Mouse (Mus musculus) C2C12 (cell line): ENCODE results near the gene Lamb2. TPM values are rescaled to one million over a fixed set of nuclear protein-coding genes. Genes with fewer than 3 reads are reported as not detected.

ENCODE experiments used
- H3K27me3 ChIP-seq: one replicate; pipeline ENCODE4 v1.6.1; 2011; ENCODE audit not compliant: control insufficient read depth, insufficient read depth, insufficient read length
- H3K36me3 ChIP-seq: one replicate; pipeline ENCODE4 v1.6.1; 2011; ENCODE audit not compliant: control insufficient read depth, insufficient read depth
- H3K4me3 ChIP-seq: one replicate; pipeline ENCODE4 v1.5.1; 2011; ENCODE audit warnings: mild to moderate bottlenecking, control low read depth; ENCODE audit not compliant: poor library complexity, insufficient read depth, severe bottlenecking
- H3K79me2 ChIP-seq: one replicate; pipeline ENCODE4 v1.6.1; 2011; ENCODE audit not compliant: control insufficient read depth, insufficient read depth
- H3K79me3 ChIP-seq: one replicate; pipeline ENCODE4 v1.6.1; 2011; ENCODE audit warnings: low read depth, control low read depth
- H3ac ChIP-seq: one replicate; pipeline ENCODE3; 2011; ENCODE audit warnings: low read depth; ENCODE audit not compliant: control insufficient read depth, insufficient read length
- CEBPB ChIP-seq: IDR thresholded peaks from one replicate; pipeline ENCODE4 v1.6.1; 2011; ENCODE audit warnings: low read depth, mild to moderate bottlenecking, control low read depth, moderate library complexity
- CTCF ChIP-seq: IDR thresholded peaks from one replicate; pipeline ENCODE4 v1.5.1; 2011; ENCODE audit not compliant: control insufficient read depth, insufficient read depth, insufficient read length
- FOSL1 ChIP-seq: IDR thresholded peaks from one replicate; pipeline ENCODE4 v1.8.0; 2011; ENCODE audit warnings: mild to moderate bottlenecking, low read length; ENCODE audit not compliant: poor library complexity, insufficient read depth, severe bottlenecking
- MAX ChIP-seq: IDR thresholded peaks from one replicate; pipeline ENCODE4 v1.6.1; 2011; ENCODE audit warnings: mild to moderate bottlenecking, control low read depth
- MYOD1 ChIP-seq: IDR thresholded peaks from one replicate; pipeline ENCODE4 v1.6.1; 2011; ENCODE audit warnings: low read depth; ENCODE audit not compliant: control insufficient read depth, insufficient read length
- MYOG ChIP-seq: IDR thresholded peaks from one replicate; pipeline ENCODE4 v1.6.1; 2011; ENCODE audit not compliant: control insufficient read depth, insufficient read length; ENCODE audit errors: extremely low read depth
- USF1 ChIP-seq: IDR thresholded peaks from one replicate; pipeline ENCODE4 v1.6.1; 2011; ENCODE audit warnings: low read depth, mild to moderate bottlenecking, control low read depth, moderate library complexity
- polyA plus RNA-seq: library from polyadenylated mRNA; unstranded; fragments of >200 nt; fragmentation: generic; extraction: Trizol; gene quantifications from one replicate; pipeline ENCODE4 v1.2.1, GENCODE M21; 2012; ENCODE audit warnings: missing spikeins

Lamb2 gene
- polyA plus RNA-seq, 1 experiment: 36.3 TPM

DNA sequence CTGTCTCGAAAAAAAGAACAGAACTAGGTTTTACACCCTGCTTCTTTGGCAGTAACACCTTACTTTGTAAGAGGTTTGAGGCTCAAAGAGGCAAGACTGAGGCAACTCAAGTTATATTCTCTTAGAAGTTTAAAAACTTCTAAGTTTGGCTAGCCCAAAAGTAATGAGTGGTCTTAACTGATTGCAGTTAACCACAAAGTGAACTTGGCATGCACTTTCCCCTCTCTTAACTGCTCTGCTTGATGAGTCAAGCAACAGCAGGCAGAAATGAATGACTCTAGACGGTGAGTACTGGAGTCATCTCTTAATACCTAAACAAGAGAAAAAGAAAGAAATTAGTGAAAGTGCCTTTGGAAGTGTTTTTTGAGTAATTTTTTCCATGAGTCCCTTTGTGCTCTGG lies 42.1 kb downstream of the Lamb2 start:
- Histone ChIP-seq H3K27me3 (no peaks in the 10 kb centered on the region), H3K36me3 (peaks cover 47% of the 10 kb centered on the region), H3K79me3 (peaks cover 89% of the 10 kb centered on the region), H3K79me2 (peaks cover 94% of the 10 kb centered on the region), H3ac (no peak overlapping the region), H3K4me3 (no peak overlapping the region)
- TF ChIP-seq CTCF (no peak), MYOD1 (no peak), MYOG (no peak), MAX (no peak), FOSL1 (no peak), USF1 (no peak), CEBPB (no peak)

DNA sequence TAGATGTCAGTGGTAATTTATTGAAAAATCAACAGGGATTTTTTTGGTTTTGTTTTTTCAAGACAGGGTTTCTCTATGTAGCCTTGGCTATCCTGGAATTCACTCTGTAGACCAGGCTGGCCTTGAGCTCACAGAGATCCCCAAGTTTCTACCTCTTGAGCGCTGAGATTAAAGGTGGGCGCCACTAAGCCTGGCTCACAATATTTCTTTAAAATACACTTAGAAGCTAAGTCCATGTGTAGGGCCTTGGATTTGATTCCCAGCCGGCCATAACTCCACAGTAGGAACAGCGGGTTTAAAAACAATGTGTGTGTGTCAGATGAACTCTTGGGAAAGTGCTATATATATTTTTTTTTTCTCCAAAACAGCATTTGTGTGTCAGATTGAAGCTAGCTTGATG lies 43.8 kb downstream of the Lamb2 start:
- H3K27me3 ChIP-seq: no peaks in the 10 kb centered on the region
- H3K79me2 ChIP-seq: peaks cover 100% of the 10 kb centered on the region
- H3K36me3 ChIP-seq: peaks cover 53% of the 10 kb centered on the region
- H3K79me3 ChIP-seq: peaks cover 97% of the 10 kb centered on the region
- H3ac ChIP-seq: no peak overlapping the region
- no peak overlapping the region for H3K4me3 ChIP-seq
- TF ChIP-seq USF1 (no peak), MAX (no peak), CEBPB (no peak), MYOG (no peak), CTCF (no peak)

DNA sequence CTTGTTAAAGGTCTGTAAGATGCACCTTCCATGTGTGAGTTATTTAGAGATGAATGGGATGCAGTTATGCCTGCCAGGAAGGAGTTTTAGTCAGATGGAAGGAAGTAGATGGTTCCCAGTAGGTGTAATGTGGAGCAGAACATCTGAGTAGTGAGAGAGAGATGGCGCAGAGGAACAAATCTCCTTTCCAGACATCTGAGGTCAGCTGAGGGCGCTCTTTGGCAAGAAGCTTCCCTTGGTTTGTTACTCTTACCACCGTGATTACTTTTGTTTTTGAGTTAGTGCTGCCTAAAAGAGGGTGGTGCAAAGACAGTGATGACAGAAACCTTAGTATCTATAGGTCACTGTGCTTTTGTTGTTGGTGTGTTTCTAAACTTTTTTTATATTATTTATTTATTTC lies 45.9 kb downstream of the Lamb2 start:
- peaks cover 54% of the 10 kb centered on the region for H3K36me3 ChIP-seq
- peaks cover 92% of the 10 kb centered on the region for H3K79me2 ChIP-seq
- H3K27me3 ChIP-seq: no peaks in the 10 kb centered on the region
- no peak overlapping the region for H3K4me3 ChIP-seq
- no peak overlapping the region for H3ac ChIP-seq
- no peak for TF ChIP-seq MYOD1
- TF ChIP-seq CTCF: no peak
- TF ChIP-seq CEBPB: no peak
- H3K79me3 ChIP-seq: peaks cover 84% of the 10 kb centered on the region

DNA sequence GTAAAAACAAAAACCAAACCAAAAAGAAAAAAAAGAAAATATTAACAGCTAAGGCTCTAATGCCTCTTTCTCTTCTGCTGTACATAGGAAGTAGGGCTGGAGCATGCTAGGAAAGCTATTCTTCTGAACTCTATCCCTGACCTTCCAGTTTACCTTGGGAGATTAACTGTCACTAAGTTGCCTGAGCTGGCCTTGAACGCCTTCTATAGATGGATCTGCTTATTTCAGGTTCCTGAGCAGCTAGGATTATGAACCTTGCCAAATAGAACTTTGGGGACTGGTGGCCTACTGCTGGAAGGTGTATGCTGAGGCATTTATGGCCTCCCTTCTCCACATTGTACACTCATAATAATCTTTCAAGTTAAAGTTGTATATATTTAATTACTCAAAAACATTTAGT lies 51.4 kb downstream of the Lamb2 start:
- TF ChIP-seq MYOD1 (no peak), MYOG (no peak), FOSL1 (no peak), CTCF (no peak), MAX (no peak), USF1 (no peak), CEBPB (no peak)
- Histone ChIP-seq H3K4me3 (no peak overlapping the region), H3K79me3 (peaks cover 51% of the 10 kb centered on the region), H3K79me2 (peaks cover 73% of the 10 kb centered on the region), H3K27me3 (no peaks in the 10 kb centered on the region), H3K36me3 (peaks cover 73% of the 10 kb centered on the region), H3ac (no peak overlapping the region)

DNA sequence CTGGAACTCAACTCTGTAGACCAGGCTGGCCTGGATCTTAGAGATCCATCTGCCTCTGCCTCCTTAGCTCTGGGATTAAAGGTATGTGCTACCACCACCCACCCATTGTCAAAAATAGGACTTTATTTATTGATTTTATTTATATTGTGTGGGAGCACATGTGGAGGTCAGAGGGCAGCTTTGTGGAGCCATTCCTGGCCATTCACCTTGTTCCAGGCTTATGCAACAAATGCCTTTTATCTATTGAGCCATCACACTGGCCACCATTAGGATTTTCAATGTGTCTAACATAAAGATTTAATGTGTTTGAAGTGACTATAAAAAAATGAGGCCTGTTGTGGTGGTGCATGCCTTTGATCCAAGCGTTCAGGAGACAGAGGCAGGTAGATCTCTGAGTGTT lies 52.0 kb downstream of the Lamb2 start:
- no peak overlapping the region for H3ac ChIP-seq
- peaks cover 45% of the 10 kb centered on the region for H3K79me3 ChIP-seq
- H3K36me3 ChIP-seq: peaks cover 76% of the 10 kb centered on the region
- no peak for TF ChIP-seq CEBPB
- no peak for TF ChIP-seq USF1
- no peak for TF ChIP-seq CTCF
- no peak for TF ChIP-seq FOSL1
- TF ChIP-seq MYOD1: no peak
- no peak for TF ChIP-seq MYOG
- TF ChIP-seq MAX: no peak
- H3K4me3 ChIP-seq: no peak overlapping the region
- no peaks in the 10 kb centered on the region for H3K27me3 ChIP-seq
- peaks cover 73% of the 10 kb centered on the region for H3K79me2 ChIP-seq

Other genes starting within 250 kb of the Lamb2 start
- 42.3 TPM for gene Dag1, start 215.8 kb upstream of the Lamb2 start, polyA plus RNA-seq
- 24.6 TPM for gene Nicn1, start 189.3 kb upstream of the Lamb2 start, polyA plus RNA-seq
- 0.71 TPM for gene Amt, start 182.9 kb upstream of the Lamb2 start, polyA plus RNA-seq
- gene Rhoa, start 173.6 kb upstream of the Lamb2 start, polyA plus RNA-seq: 300 TPM
- gene Tcta, start 173.6 kb upstream of the Lamb2 start, polyA plus RNA-seq: 13.7 TPM
- gene Gpx1, start 140.8 kb upstream of the Lamb2 start, polyA plus RNA-seq: 667 TPM
- 82.3 TPM for gene Usp4, start 131.9 kb upstream of the Lamb2 start, polyA plus RNA-seq
- gene 1700102P08Rik, start 86.9 kb upstream of the Lamb2 start, polyA plus RNA-seq: 0.16 TPM
- gene Ccdc36, start 51.3 kb upstream of the Lamb2 start, polyA plus RNA-seq: not detected
- not detected for gene BC048562, start 43.3 kb upstream of the Lamb2 start, polyA plus RNA-seq
- gene Ccdc71, start 19.2 kb upstream of the Lamb2 start, polyA plus RNA-seq: 35.2 TPM
- gene Klhdc8b, start 18.2 kb upstream of the Lamb2 start, polyA plus RNA-seq: 1.4 TPM
- 70.8 TPM for gene Usp19, start 10.9 kb downstream of the Lamb2 start, polyA plus RNA-seq
- gene Qars, start 28.0 kb downstream of the Lamb2 start, polyA plus RNA-seq: 203 TPM
- 58.2 TPM for gene Qrich1, start 37.1 kb downstream of the Lamb2 start, polyA plus RNA-seq
- 332 TPM for gene Impdh2, start 80.5 kb downstream of the Lamb2 start, polyA plus RNA-seq
- 6.8 TPM for gene Ndufaf3, start 87.7 kb downstream of the Lamb2 start, polyA plus RNA-seq
- 56.1 TPM for gene Dalrd3, start 90.2 kb downstream of the Lamb2 start, polyA plus RNA-seq
- 52.9 TPM for gene Wdr6, start 99.0 kb downstream of the Lamb2 start, polyA plus RNA-seq
- gene P4htm, start 117.9 kb downstream of the Lamb2 start, polyA plus RNA-seq: 1.3 TPM
- 30.5 TPM for gene Arih2, start 169.7 kb downstream of the Lamb2 start, polyA plus RNA-seq
- gene Slc25a20, start 182.4 kb downstream of the Lamb2 start, polyA plus RNA-seq: 20.6 TPM
- gene Prkar2a, start 209.6 kb downstream of the Lamb2 start, polyA plus RNA-seq: 19.4 TPM